Mouse (Mus musculus): ENCODE data around the gene Washc2.

DNA sequence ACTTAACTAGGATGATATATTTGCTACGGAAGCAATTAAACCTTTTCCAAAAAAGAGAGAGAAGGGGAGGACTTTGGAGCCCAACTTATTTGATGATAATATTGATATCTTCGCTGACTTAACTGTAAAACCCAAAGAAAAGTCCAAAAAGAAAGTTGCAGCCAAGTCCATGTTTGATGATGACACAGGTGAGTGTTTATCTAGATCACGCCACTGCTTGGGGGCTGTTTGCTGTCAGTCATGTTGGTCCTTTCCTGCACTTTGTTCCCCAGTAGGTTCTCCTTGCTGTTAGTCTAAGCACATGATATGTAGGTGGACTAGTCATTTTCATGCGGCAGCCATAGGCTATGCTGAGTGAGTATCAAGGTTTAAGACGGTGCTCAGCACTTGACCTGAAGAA is 52.6 kb downstream of the Washc2 start:
- TF ChIP-seq POLR2A (IDR thresholded peaks at IDR 0.05; ENCODE audit: low read depth, low read length) (no peak), CTCF (IDR thresholded peaks at IDR 0.05; ENCODE audit: extremely low read depth, insufficient read length, insufficient replicate concordance, low read depth, low read length) (no peak)

All from small intestine, adult 2 months (tissue).